ENCODE assay signal across 9 mouse cellular contexts in genomic region chr1:43426526-43426925, GRCm38 (mm10). TPM values are rescaled to one million over a fixed set of nuclear protein-coding genes. Genes with fewer than 3 reads are reported as not detected.
A peak's percentile ranks its signal among the peaks of the same experiment; 100 is the strongest.
DNase-seq lines count a peak whose midpoint lies in the region; ATAC-seq lines count a peak whose summit lies in the region.
"Had no signal": no experiment of that assay in that cellular context is flagged by ENCODE, and none has a peak within 500 bp of the region (broad histone marks: within the 10 kb centered on the region; RNA-seq: fewer than 3 reads in every experiment).

No protein-coding gene starts in this region.

- DNase-seq in adrenal gland, adult (ENCODE audit: inconsistent age in 2 of 2, low spot score in 1 of 2), result peak; percentile 12 to 55
- no peak for DNase-seq in adrenal gland, postnatal 4 days (ENCODE audit: low spot score in 2 of 2)
- peak; percentile 8 to 47 for DNase-seq in layer of hippocampus, adult 18-20 months (ENCODE audit: low spot score in 2 of 2)
- no peak for DNase-seq in layer of hippocampus, postnatal 25 days (ENCODE audit: extremely low spot score in 1 of 2, low spot score in 1 of 2)
- peak; percentile 68 to 75 for DNase-seq in gastrocnemius, adult 8-10 months (ENCODE audit: low spot score in 2 of 2)
- peak; percentile 17 to 60 for DNase-seq in heart, postnatal 14 days
- no peak for DNase-seq in kidney, postnatal 36 days
- DNase-seq: liver, embryonic 13.5 days had no signal

- ATAC-seq in erythroblast, adult 5-6 weeks (replicated peaks; ENCODE audit: low FRiP score, poor library complexity, severe bottlenecking), result no peak

- intact Hi-C loops in heart, postnatal 14 days (cut with DNase I), result loop anchor here (5.0 kb wide), 1 partner anchor 124 kb away; no protein-coding TSS in a partner anchor

RNA-seq across cellular contexts. Expression of gene Nck2, which starts 17.9 kb away (rescaled TPM):
- total RNA-seq in adrenal gland, postnatal 4 days (2021), result 10 to 100 TPM; 38.6 to 46.3 TPM
- 10 to 100 TPM; 48.9 to 54.9 TPM for total RNA-seq in layer of hippocampus, adult 18-20 months (2021)
- total RNA-seq in layer of hippocampus, postnatal 25 days (2021), result 10 to 100 TPM; 54.3 to 61.0 TPM
- 10 to 100 TPM; 15.5 to 20.4 (median 19.0) TPM for total RNA-seq in gastrocnemius, adult 8-10 months (2022)
- 10 to 100 TPM; 21.0 to 22.4 TPM for total RNA-seq in heart, postnatal 14 days (2021)
- 0.77 TPM in 1 of 2 replicates, not detected in the other for total RNA-seq in erythroblast, adult 5-6 weeks (2015; ENCODE audit: low replicate concordance)
- 2.4 and 3.3 TPM in 2 replicates for total RNA-seq in erythroblast, adult 5-6 weeks (2017; ENCODE audit: low replicate concordance)

Comparison
In these comparisons a context has a peak if more than half of its experiments do, and no peak if none do; other contexts are left out.
1. DNase-seq: peak in adrenal gland, adult (2 of 2), layer of hippocampus, adult 18-20 months (2 of 2), gastrocnemius, adult 8-10 months (2 of 2) and heart, postnatal 14 days (2 of 2); none in adrenal gland, postnatal 4 days (0 of 2), layer of hippocampus, postnatal 25 days (0 of 2) and kidney, postnatal 36 days (0 of 2).